Mouse (Mus musculus) cerebellum, postnatal 36 days (tissue): ENCODE data around the gene Emc7.

ENCODE experiments used
- DNase-seq, 2 experiments: peaks; one replicate each; pipeline ENCODE4 v3.0.0; 2021 to 2022; ENCODE audit warnings: mixed read lengths in 2 of 2

Emc7 gene

DNA sequence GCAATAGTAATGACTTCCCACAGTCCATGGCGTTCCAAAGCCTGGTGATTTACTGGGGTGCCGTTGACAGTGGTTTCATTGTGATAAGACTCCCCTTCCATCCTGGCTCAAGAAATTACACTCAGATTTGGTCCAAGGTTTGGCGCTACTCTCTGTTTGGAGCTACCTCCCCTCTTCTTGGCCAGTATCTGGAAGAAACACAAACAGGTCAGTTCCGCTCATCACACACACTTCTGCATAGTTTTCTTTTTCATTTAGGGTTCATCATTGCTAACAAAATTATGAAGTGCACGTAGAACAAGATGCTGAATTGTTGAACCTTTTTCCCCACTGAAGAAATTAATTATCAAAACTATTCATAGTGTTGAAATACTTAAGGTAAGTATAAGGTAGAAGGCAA, 25.9 kb downstream of the Emc7 start, which contains the start of gene Chrm5:
Gene Chrm5 (minus strand): TSS at position 101 of the 400 bp plus-strand sequence.
- no peak for DNase-seq

DNA sequence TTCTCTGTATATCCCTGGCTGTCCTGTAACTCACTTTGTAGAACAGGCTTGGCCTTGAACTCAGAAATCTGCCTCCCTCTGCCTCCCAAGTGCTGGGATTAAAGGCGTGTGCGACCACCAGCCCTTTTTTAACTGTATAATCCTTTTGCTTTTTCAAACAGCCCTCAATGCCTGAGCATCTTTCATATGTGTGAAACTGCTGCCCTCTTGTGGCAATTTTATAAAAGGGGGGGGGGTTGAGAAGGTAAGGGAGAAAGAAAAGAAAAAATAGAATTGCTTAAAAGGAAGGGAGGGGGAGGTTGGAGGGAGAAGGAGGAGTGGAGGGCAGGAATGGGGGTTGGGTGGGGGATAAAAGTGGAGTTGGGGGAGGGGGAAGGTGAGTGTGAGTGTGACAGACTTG, 26.8 kb downstream of the Emc7 start:
- peak in 1 of 2 experiments; percentile 24 for DNase-seq

DNA sequence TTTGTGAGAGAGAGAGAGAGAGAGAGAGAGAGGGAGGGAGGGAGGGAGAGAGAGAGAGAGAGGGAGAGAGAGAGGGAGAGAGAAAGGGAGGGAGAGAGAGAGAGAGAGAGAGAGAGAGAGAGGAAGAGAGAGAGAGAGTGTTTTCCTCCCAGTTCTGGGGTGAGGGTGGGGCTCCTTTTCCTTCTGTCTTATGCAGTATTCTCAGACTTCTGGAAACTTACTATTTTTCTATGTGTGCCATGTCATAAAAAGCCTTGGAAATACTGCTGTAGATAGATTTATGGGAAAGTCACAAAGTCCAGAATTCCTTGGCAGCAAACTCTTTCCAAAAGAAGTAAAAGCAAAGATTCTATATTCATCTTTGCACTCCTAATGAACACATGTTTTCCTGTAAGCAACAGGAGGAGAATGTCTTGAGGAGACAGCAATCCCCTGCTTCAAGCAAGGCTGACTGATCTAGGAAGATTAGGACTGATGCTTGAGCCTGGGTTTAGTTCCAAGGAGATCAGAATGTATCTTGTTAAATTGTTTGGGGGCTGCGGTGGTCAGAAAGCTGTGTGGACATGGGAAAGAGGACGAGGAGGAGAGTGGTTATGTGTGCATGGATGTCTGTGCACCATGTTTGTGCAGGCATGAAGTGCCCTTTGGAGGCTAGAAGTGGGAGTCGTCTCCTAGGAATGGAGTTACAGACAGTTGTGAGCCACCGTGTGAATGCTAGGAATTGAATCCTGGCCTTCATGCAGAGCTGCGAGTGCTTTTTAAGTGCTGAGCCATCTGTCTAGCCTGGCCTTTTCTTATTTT, 27.9 kb downstream of the Emc7 start:
- DNase-seq = no peak

GRCm38 (mm10) chr2:112483334-112483651, 28.5 kb downstream of the Emc7 start:
- no peak for DNase-seq

DNA sequence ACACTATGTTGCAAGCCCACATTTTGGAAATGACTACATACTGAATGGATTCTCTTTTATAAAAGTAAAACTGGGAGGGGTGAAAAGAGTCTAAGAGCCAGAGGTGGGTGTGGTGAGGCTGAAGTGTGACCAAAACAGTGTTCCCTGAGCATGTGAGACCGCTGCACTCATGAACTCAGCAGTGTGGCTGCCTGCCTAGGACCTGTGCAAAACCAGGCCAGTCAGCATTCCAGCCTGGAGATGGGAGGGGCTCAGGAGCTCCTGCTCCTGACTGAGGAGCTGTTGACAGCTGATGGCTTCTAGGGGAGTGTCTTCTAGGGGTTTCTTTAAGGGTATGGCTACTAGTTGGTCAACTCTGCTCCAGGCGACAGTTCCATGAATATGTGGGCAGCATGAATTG, 30.1 kb downstream of the Emc7 start:
- DNase-seq = no peak

GRCm38 (mm10) chr2:112490483-112491196, 35.8 kb downstream of the Emc7 start:
- no peak for DNase-seq

DNA sequence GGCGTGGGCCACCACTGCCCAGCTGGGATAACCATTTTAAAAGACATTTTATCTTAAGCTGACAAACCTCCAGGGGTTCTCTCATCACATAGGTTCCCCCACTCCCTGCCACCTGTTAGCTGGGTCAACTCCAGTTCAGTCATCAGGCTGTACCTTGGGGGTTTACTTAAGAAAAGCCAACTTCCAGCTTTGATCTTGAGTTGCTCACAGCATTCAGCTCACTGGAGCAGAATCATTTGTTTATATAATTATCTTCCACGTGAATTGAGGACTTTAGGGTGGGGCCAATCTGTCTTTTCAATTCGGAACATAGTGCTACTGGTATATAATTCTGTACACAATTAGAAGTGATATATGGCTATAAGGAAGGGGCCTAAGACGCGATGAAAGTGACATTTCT, 36.8 kb downstream of the Emc7 start:
- no peak for DNase-seq

GRCm38 (mm10) chr2:112492431-112492855, 37.6 kb downstream of the Emc7 start:
- no peak for DNase-seq

GRCm38 (mm10) chr2:112492856-112493538, 38.2 kb downstream of the Emc7 start, which contains the start of gene Aven:
Gene Aven, plus strand, starts transcription at chr2:112492964.
- DNase-seq = peak; percentile 86 to 89

DNA sequence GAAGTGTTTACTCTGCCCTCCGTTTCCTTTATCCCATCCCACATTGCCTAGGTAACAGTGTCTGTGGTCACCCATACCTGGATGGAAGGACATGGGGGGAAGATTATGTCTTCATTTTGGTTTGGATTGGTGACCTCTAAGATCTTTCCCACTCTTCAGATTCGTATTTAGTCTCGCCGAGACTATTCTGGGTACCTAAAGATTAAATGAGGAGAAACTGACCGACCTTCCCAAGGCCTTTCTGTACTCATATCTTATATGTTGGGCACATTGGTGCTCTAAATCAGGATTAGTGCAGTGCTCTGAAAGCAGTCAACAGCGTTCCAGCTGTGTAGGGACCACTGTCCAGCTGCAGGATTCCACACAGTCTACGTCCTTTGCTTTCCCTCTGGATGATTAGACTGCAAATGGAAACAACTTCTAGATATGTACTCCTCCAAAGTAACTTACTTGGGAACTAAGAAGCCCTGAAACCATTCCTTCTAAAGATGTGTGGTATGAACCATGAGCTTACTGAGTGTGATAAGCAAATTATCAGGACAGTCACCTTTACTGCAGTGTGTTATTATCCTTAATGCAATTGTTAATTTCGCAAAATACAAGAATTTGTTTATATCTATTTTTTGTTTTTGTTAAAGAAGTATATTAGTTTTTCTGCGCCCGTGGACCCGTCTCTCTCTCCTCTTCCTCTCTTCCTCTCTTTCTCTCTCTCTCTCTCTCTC, 38.9 kb downstream of the Emc7 start:
- no peak for DNase-seq

DNA sequence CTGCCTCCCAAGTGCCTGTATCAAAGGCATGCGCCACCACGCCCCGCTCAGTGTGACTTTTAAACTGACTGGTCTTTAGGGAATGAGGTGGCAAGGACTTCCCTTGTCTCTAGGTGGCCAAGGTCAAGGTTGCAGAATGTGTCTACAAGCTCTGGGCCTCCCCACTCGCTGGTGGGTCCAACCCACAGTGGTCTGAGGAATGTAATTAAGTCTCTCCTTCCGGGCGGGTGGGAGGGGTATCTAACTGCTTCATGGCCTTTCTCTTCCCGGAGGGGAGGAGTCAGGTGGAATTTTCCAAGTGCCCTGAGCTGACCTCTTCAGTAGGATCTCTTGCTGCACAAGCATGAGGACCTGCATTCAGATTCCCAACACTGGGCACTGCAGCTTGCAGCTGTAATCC, 43.1 kb downstream of the Emc7 start:
- no peak for DNase-seq

DNA sequence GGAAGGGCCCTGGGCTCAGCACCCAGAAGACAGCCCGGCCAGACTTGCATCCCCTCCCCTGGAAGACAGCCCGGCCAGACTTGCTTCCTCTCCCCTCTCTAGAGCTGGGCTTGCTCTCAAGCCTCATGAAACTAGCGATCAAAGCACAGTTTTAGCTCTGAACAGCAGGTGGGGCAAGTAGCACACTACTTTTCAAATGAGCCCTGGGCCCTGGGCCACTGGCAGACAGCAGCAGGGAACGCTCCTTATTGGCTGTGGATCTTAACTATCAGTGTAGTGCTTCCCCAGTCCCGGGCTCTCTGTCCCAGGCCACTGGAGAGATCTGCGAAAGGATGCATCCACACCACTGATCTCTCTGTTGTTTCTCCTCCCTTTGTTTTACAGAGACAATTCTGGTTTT, 46.4 kb downstream of the Emc7 start:
- DNase-seq = peak; percentile 45 to 46

GRCm38 (mm10) chr2:112503978-112504377, 49.2 kb downstream of the Emc7 start:
- no peak for DNase-seq

- no peak for DNase-seq
These were observed 52.1 kb downstream of the Emc7 start for GRCm38 (mm10) chr2:112506841-112507435.

- no peak for DNase-seq
These were observed 52.6 kb downstream of the Emc7 start for GRCm38 (mm10) chr2:112507444-112507843.

- DNase-seq = no peak
These were observed 55.3 kb downstream of the Emc7 start for GRCm38 (mm10) chr2:112510140-112510539.

DNA sequence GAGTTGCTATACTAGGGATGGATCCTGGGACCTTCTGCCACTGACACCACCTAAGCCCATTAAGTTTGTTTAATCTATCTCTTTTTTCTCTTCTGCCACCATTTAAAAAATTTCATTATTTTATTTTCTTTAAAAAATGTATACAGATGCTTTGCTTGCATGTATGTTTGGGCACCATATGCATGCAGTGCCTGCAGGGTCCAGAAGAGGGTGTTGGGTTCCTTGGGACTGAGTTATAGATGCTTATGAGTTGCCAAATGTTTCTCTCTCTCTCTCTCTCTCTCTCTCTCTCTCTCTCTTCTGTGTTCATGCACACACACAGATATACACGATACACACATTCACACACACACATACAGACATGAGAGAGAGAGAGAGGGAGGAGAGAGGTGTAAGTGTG, 58.2 kb downstream of the Emc7 start:
- no peak for DNase-seq

- DNase-seq = no peak
These were observed 61.9 kb downstream of the Emc7 start for GRCm38 (mm10) chr2:112516728-112517127.

DNA sequence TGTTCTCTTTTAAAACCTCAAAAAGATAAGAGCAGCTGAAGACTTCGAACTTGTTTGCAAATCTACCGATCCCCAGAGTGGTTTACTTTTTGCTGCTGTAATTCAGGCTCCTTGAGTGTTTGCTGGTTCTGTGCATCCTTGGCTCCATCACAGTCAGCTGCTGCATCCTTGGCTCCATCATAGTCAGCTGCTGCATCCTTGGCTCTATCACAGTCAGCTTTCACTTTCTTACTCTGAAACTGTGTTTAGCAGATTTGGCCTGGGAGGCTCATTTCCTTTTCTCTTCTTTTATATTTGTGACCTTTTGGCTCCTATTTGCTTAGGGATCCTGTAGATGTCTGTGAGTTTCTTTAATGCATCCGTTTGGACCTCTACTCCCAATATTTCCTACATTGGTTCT, 62.4 kb downstream of the Emc7 start:
- DNase-seq = no peak

DNA sequence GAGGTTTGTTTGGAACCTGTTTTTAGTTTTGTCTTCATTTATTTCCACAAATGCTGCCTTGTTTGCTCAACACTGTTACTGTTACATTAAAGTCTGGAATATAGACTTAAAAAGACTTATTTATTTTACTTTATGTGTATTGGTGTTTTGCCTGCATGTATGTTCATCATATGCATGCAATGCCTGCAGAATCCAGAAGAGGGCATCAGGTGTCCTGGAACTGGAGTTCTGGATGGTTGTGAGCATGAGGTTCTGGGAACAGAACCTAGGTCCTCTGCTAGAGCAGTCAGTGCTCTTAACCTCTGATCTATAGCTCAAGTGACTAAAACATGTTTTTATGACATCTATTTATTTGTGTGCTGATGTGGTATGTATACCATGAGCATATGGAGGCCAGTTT, 63.7 kb downstream of the Emc7 start:
- no peak for DNase-seq

DNA sequence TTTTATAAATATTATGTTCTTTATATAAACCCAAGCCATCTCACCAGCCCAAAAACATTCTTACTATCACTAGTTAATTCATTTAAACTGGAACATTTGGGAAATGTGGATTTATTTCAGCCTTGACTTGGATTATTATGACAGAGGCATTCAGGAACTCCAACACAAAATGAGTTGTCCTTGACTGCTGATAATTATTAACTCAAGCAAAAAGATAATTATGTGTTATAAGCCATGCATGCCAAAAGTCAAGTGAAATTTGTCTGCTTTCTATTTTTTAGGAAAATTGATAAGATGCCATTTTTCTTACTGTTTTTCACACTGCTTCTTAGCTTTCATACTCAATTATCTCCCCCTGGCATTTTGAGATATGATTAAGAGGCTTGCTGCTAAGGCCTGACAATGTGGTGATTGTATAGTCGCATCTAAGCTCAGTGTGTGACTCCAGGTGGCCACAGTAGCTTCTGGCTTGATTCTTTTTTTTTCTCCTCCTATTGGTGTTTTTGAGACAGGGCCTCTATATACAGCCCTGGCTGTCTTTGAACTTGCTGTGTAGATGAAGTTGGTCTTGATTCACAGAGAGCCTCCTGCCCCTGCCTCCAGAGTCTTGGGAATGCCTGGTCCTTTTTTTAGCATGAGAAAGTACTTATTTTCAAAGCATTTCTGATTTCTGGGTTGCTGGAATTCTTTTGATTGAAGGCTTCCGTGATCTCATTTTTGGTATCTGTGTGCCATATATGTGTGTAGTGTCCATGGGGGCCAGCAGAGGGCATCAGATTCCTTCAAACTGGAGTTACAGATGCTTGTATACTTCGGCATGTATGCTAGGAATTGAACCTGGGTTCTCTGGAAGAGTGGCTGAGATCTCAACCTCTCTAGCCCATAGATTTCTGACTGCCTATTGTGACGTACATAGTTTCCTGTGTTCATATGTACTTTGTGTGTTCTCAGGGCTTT, 66.0 kb downstream of the Emc7 start:
- DNase-seq = no peak
